Comparison of ENCODE assay signal across 8 mouse cellular contexts in genomic region chr11:80670391-80670790, GRCm38 (mm10).
DNase-seq lines count a peak whose midpoint lies in the region; ATAC-seq and TF ChIP-seq lines count a peak whose summit lies in the region.

No protein-coding gene starts in this region.

- no peak overlapping the region for H3K27ac ChIP-seq in MEL (ENCODE audit: control insufficient read depth, low read depth, low read length)
- H3K27ac ChIP-seq in hindbrain, embryonic 13.5 days = peak overlapping the region; percentile 56; the same call in 1 of the 2 replicates

- no peak overlapping the region for H3K4me2 ChIP-seq in hindbrain, embryonic 13.5 days

- no peaks in the 10 kb centered on the region for H3K4me1 ChIP-seq in MEL (ENCODE audit: control insufficient read depth in 1 of 2, insufficient read depth in 2 of 2, low read length in 2 of 2)
- peaks cover 8% of the 10 kb centered on the region; the same call in 1 of the 2 replicates for H3K4me1 ChIP-seq in hindbrain, embryonic 13.5 days (replicated peaks)

- DNase-seq in kidney, postnatal 14 days = peak; percentile 45
- DNase-seq in kidney, postnatal 25 days = no peak
- DNase-seq in MEL (ENCODE audit: low read depth, low spot score) = peak; percentile 57
- DNase-seq in cerebellum, postnatal 14 days = peak; percentile 53 to 80
- no peak for DNase-seq in spleen, adult 12 weeks (ENCODE audit: low spot score)
- DNase-seq in kidney, adult 18-20 months = no peak

- no peak for TF ChIP-seq POLR2A in MEL (IDR thresholded peaks at IDR 0.05; ENCODE audit: control insufficient read depth in 1 of 2, insufficient read depth in 1 of 2, low read depth in 1 of 2, low read length in 2 of 2, poor library complexity in 1 of 2)

- H3K9ac ChIP-seq in MEL (ENCODE audit: control insufficient read depth, low read depth, low read length, poor library complexity, severe bottlenecking) = no peak overlapping the region
- no peak overlapping the region for H3K9ac ChIP-seq in hindbrain, embryonic 13.5 days

- TF ChIP-seq EP300 in MEL (IDR thresholded peaks at IDR 0.05; ENCODE audit: low read depth in 1 of 2, low read length in 2 of 2) = no peak

- H3K4me3 ChIP-seq in MEL (ENCODE audit: control insufficient read depth in 1 of 2, insufficient read depth in 1 of 2, low read depth in 2 of 2, low read length in 2 of 2) = no peak overlapping the region
- no peak overlapping the region for H3K4me3 ChIP-seq in hindbrain, embryonic 13.5 days

- WGBS in hindbrain, embryonic 13.5 days = 41% methylated on average over 1 of the region's 1 CpGs

- ATAC-seq in hindbrain, embryonic 13.5 days (ENCODE audit: low FRiP score) = peak; percentile 80
- peak; percentile 90 for ATAC-seq in megakaryocyte progenitor cell, adult 5-6 weeks (replicated peaks; ENCODE audit: poor library complexity)

- peak; percentile 74 for TF ChIP-seq RAD21 in MEL (IDR thresholded peaks at IDR 0.05; ENCODE audit: low read depth, low read length)

- no peaks in the 10 kb centered on the region for H3K27me3 ChIP-seq in MEL (ENCODE audit: control insufficient read depth in 1 of 2, insufficient read depth in 2 of 2, low read length in 2 of 2)
- H3K27me3 ChIP-seq in hindbrain, embryonic 13.5 days = 0 out of 2 replicates have a peak, but pooled peaks cover 2% of the 10 kb centered on the region

- TF ChIP-seq CTCF in MEL (IDR thresholded peaks at IDR 0.05 in 2 of 3, conservative IDR thresholded peaks at IDR 0.05 in 1 of 3; ENCODE audit: control insufficient read depth in 1 of 3, insufficient read depth in 1 of 3, low read depth in 2 of 3, low read length in 3 of 3, poor library complexity in 1 of 3, severe bottlenecking in 1 of 3) = peak in 1 of 3 experiments; percentile 69; a peak in 2 of 6 replicates

- no peaks in the 10 kb centered on the region for H3K79me2 ChIP-seq in MEL (ENCODE audit: control insufficient read depth, insufficient read depth, low read length, poor library complexity)

- H3K36me3 ChIP-seq in MEL (ENCODE audit: control insufficient read depth in 1 of 2, insufficient read depth in 2 of 2, low read length in 2 of 2) = peaks cover 0 to 13% of the 10 kb centered on the region in 2 experiments; a peak in 2 of 4 replicates
- H3K36me3 ChIP-seq in hindbrain, embryonic 13.5 days = no peaks in the 10 kb centered on the region

- no peaks in the 10 kb centered on the region for H3K9me3 ChIP-seq in MEL (replicated peaks; ENCODE audit: insufficient read depth, low read length)
- H3K9me3 ChIP-seq in hindbrain, embryonic 13.5 days = no peaks in the 10 kb centered on the region

TF ChIP-seq in MEL, 35 proteins besides CTCF, POLR2A, EP300 and RAD21:
- TF ChIP-seq MAFK (IDR thresholded peaks at IDR 0.05; ENCODE audit: borderline replicate concordance, low read depth, low read length) (no peak), TCF12 (IDR thresholded peaks at IDR 0.05; ENCODE audit: low read depth, low read length) (no peak), USF2 (IDR thresholded peaks at IDR 0.05; ENCODE audit: borderline replicate concordance in 1 of 2, insufficient read depth in 1 of 2, low read depth in 1 of 2, low read length in 2 of 2) (no peak), E2F4 (IDR thresholded peaks at IDR 0.05; ENCODE audit: borderline replicate concordance, low read depth, low read length) (no peak), SMC3 (IDR thresholded peaks at IDR 0.05; ENCODE audit: low read depth, low read length) (peak; percentile 55), SIN3A (IDR thresholded peaks at IDR 0.05; ENCODE audit: low read length) (no peak)

Comparison
In these comparisons a context has a peak if more than half of its experiments do, and no peak if none do; other contexts are left out.
1. DNase-seq: peak in kidney, postnatal 14 days (single experiment), MEL (single experiment) and cerebellum, postnatal 14 days (2 of 2); none in kidney, postnatal 25 days (0 of 2), spleen, adult 12 weeks (single experiment) and kidney, adult 18-20 months (single experiment).